Mouse (Mus musculus): ENCODE measurements around the gene Ttc21a.
A peak's percentile ranks its signal among the peaks of the same experiment; 100 is the strongest.

The Ttc21a gene

GRCm38 (mm10) chr9:119926497-119926896 is 10.9 kb upstream of the Ttc21a start:
- peaks cover 98% of the 10 kb centered on the region for H3K36me3 ChIP-seq (ENCODE audit: insufficient read depth, low read length)
- no peak for TF ChIP-seq CTCF (conservative IDR thresholded peaks at IDR 0.05; ENCODE audit: low read length)
- no peak for TF ChIP-seq NANOG (IDR thresholded peaks at IDR 0.05; ENCODE audit: borderline replicate concordance, low read length)
- no peak for TF ChIP-seq POU5F1 (IDR thresholded peaks at IDR 0.05; ENCODE audit: borderline replicate concordance, low read length)
- H3K27me3 ChIP-seq (ENCODE audit: insufficient read depth, low read length), result no peaks in the 10 kb centered on the region
- H3K4me3 ChIP-seq (replicated peaks; ENCODE audit: low read length), result no peak overlapping the region
- peaks cover 31% of the 10 kb centered on the region for H3K4me1 ChIP-seq (replicated peaks; ENCODE audit: low read depth, low read length)
- H3K9me3 ChIP-seq (ENCODE audit: low read length), result no peaks in the 10 kb centered on the region

GRCm38 (mm10) chr9:119932358-119932757 is 5.0 kb upstream of the Ttc21a start:
- no peaks in the 10 kb centered on the region for H3K9me3 ChIP-seq (ENCODE audit: low read length)

GRCm38 (mm10) chr9:119933675-119934074 is 3.7 kb upstream of the Ttc21a start:
- Histone ChIP-seq H3K9me3 (ENCODE audit: low read length) (no peaks in the 10 kb centered on the region), H3K36me3 (ENCODE audit: insufficient read depth, low read length) (peaks cover 52% of the 10 kb centered on the region), H3K27me3 (ENCODE audit: insufficient read depth, low read length) (peaks cover 6% of the 10 kb centered on the region), H3K4me3 (replicated peaks; ENCODE audit: low read length) (no peak overlapping the region), H3K4me1 (replicated peaks; ENCODE audit: low read depth, low read length) (peaks cover 52% of the 10 kb centered on the region)
- no peak for TF ChIP-seq POU5F1 (IDR thresholded peaks at IDR 0.05; ENCODE audit: borderline replicate concordance, low read length)
- TF ChIP-seq CTCF (conservative IDR thresholded peaks at IDR 0.05; ENCODE audit: low read length), result no peak
- no peak for TF ChIP-seq NANOG (IDR thresholded peaks at IDR 0.05; ENCODE audit: borderline replicate concordance, low read length)

More at GRCm38 (mm10) chr9:119932358-119932757, 5.0 kb upstream of the Ttc21a start:
- TF ChIP-seq CTCF (conservative IDR thresholded peaks at IDR 0.05; ENCODE audit: low read length), result no peak
- Histone ChIP-seq H3K27me3 (ENCODE audit: insufficient read depth, low read length) (no peaks in the 10 kb centered on the region), H3K4me1 (replicated peaks; ENCODE audit: low read depth, low read length) (peaks cover 51% of the 10 kb centered on the region), H3K4me3 (replicated peaks; ENCODE audit: low read length) (peak overlapping the region; percentile 29; the same call in 1 of the 2 replicates), H3K36me3 (ENCODE audit: insufficient read depth, low read length) (peaks cover 65% of the 10 kb centered on the region)

- TF ChIP-seq NANOG (IDR thresholded peaks at IDR 0.05; ENCODE audit: borderline replicate concordance, low read length) (no peak), POU5F1 (IDR thresholded peaks at IDR 0.05; ENCODE audit: borderline replicate concordance, low read length) (no peak), CTCF (conservative IDR thresholded peaks at IDR 0.05; ENCODE audit: low read length) (no peak)
- peaks cover 6% of the 10 kb centered on the region for H3K27me3 ChIP-seq (ENCODE audit: insufficient read depth, low read length)
- H3K4me3 ChIP-seq (replicated peaks; ENCODE audit: low read length), result no peak overlapping the region
- peaks cover 8% of the 10 kb centered on the region for H3K36me3 ChIP-seq (ENCODE audit: insufficient read depth, low read length)
- H3K9me3 ChIP-seq (ENCODE audit: low read length), result no peaks in the 10 kb centered on the region
- H3K4me1 ChIP-seq (replicated peaks; ENCODE audit: low read depth, low read length), result peaks cover 78% of the 10 kb centered on the region
These were observed 1.1 kb downstream of the Ttc21a start for GRCm38 (mm10) chr9:119938496-119938895.

GRCm38 (mm10) chr9:119939646-119940045 is 2.2 kb downstream of the Ttc21a start:
- Histone ChIP-seq H3K4me1 (replicated peaks; ENCODE audit: low read depth, low read length) (peaks cover 77% of the 10 kb centered on the region), H3K4me3 (replicated peaks; ENCODE audit: low read length) (no peak overlapping the region), H3K36me3 (ENCODE audit: insufficient read depth, low read length) (peaks cover 4% of the 10 kb centered on the region), H3K27me3 (ENCODE audit: insufficient read depth, low read length) (peaks cover 6% of the 10 kb centered on the region), H3K9me3 (ENCODE audit: low read length) (no peaks in the 10 kb centered on the region)
- no peak for TF ChIP-seq NANOG (IDR thresholded peaks at IDR 0.05; ENCODE audit: borderline replicate concordance, low read length)
- no peak for TF ChIP-seq POU5F1 (IDR thresholded peaks at IDR 0.05; ENCODE audit: borderline replicate concordance, low read length)
- no peak for TF ChIP-seq CTCF (conservative IDR thresholded peaks at IDR 0.05; ENCODE audit: low read length)

GRCm38 (mm10) chr9:119941407-119941806 is 4.0 kb downstream of the Ttc21a start:
- Histone ChIP-seq H3K4me1 (replicated peaks; ENCODE audit: low read depth, low read length) (peaks cover 73% of the 10 kb centered on the region), H3K9me3 (ENCODE audit: low read length) (no peaks in the 10 kb centered on the region), H3K4me3 (replicated peaks; ENCODE audit: low read length) (no peak overlapping the region), H3K27me3 (ENCODE audit: insufficient read depth, low read length) (peaks cover 6% of the 10 kb centered on the region), H3K36me3 (ENCODE audit: insufficient read depth, low read length) (no peaks in the 10 kb centered on the region)
- TF ChIP-seq CTCF (conservative IDR thresholded peaks at IDR 0.05; ENCODE audit: low read length) (no peak), POU5F1 (IDR thresholded peaks at IDR 0.05; ENCODE audit: borderline replicate concordance, low read length) (no peak), NANOG (IDR thresholded peaks at IDR 0.05; ENCODE audit: borderline replicate concordance, low read length) (no peak)

GRCm38 (mm10) chr9:119941861-119942260 is 4.5 kb downstream of the Ttc21a start:
- Histone ChIP-seq H3K4me1 (replicated peaks; ENCODE audit: low read depth, low read length) (peaks cover 68% of the 10 kb centered on the region), H3K9me3 (ENCODE audit: low read length) (no peaks in the 10 kb centered on the region), H3K27me3 (ENCODE audit: insufficient read depth, low read length) (peaks cover 6% of the 10 kb centered on the region), H3K4me3 (replicated peaks; ENCODE audit: low read length) (peak overlapping the region; percentile 37; the same call in 1 of the 2 replicates), H3K36me3 (ENCODE audit: insufficient read depth, low read length) (no peaks in the 10 kb centered on the region)
- TF ChIP-seq POU5F1 (IDR thresholded peaks at IDR 0.05; ENCODE audit: borderline replicate concordance, low read length) (no peak), CTCF (conservative IDR thresholded peaks at IDR 0.05; ENCODE audit: low read length) (no peak), NANOG (IDR thresholded peaks at IDR 0.05; ENCODE audit: borderline replicate concordance, low read length) (no peak)

- H3K4me1 ChIP-seq (replicated peaks; ENCODE audit: low read depth, low read length), result peaks cover 60% of the 10 kb centered on the region
- H3K4me3 ChIP-seq (replicated peaks; ENCODE audit: low read length), result peak overlapping the region; percentile 48; the same call in 1 of the 2 replicates
- H3K9me3 ChIP-seq (ENCODE audit: low read length), result no peaks in the 10 kb centered on the region
- no peaks in the 10 kb centered on the region for H3K36me3 ChIP-seq (ENCODE audit: insufficient read depth, low read length)
- no peak for TF ChIP-seq NANOG (IDR thresholded peaks at IDR 0.05; ENCODE audit: borderline replicate concordance, low read length)
- TF ChIP-seq CTCF (conservative IDR thresholded peaks at IDR 0.05; ENCODE audit: low read length), result no peak
- TF ChIP-seq POU5F1 (IDR thresholded peaks at IDR 0.05; ENCODE audit: borderline replicate concordance, low read length), result no peak
- no peaks in the 10 kb centered on the region for H3K27me3 ChIP-seq (ENCODE audit: insufficient read depth, low read length)
These were observed 5.9 kb downstream of the Ttc21a start for GRCm38 (mm10) chr9:119943326-119943725.
